Mouse (Mus musculus): ENCODE results near the gene Plac1.

DNA sequence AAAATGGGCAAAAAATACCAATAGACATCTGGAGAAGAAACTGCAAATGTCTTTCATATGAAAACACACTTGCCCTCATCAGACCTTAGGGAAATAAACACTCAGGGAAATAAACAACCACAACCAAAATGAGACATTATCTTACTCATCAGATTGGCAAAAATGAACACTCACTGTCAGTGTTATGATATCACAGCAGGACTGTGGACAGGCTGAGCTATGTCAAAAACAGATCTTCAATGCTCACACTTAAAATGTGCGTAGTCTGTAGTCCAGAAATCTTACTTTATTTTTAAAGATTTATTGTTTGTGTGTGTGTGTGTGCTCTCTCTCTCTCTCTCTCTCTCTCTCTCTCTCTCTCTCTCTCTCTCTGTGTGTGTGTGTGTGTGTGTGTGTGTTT, 51.2 kb downstream of the Plac1 start:
- TF ChIP-seq POLR2A (IDR thresholded peaks at IDR 0.05; ENCODE audit: control insufficient read depth, low read depth, low read length) (no peak), CTCF (IDR thresholded peaks at IDR 0.05; ENCODE audit: control insufficient read depth, insufficient read depth, insufficient replicate concordance, low read depth, low read length) (no peak)
